Mouse (Mus musculus) thymus, postnatal 25 days (tissue): Measurements from ENCODE around the gene Kif28.
"Not testable (repeated sequence)": the region's sequence is repeated elsewhere in the genome, so short reads cannot be mapped to it uniquely, and the experiment has no call there.

Experiments used
- DNase-seq: peaks from one replicate; pipeline ENCODE4 v3.0.0; 2022

Kif28 gene

DNA sequence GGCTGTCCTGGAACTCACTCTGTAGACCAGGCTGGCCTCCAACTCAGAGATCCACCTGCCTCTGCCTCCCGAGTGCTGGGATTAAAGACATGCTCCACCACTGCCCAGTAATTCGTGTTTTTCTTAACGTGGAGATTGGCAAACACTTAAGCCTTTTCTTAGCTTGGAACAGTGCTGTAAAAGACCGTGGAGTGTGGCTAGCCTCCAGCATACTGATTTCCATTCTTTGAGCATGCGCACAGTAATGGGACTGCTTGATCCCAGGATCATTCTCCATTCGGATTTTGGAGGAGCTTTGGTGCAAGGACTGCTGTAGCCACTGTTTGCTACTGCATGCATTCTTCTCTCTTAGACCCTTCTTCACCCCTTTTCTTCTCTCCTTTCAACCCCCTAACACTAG lies 55.6 kb downstream of the Kif28 start:
- DNase-seq = no peak

DNA sequence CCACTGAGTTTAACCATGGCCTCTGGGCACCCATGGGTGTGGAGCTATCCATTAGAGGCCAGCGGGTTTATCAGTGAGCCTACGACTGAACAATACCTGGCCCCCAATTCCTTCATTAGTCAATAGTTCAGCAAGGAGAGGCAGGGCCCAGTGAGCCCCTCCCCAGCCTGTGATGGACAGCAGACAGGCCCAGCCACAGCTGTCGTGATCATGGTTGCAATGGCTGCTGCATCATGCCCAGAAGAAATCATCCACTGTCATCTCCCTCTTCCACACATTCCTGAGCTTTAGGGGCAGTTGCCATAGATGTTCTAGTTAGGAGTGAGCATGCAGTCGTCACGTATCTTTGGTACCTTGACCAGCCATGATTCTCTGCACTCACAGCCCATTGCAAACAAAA lies 56.2 kb downstream of the Kif28 start:
- no peak for DNase-seq

- no peak for DNase-seq
Measured at GRCm38 (mm10) chr1:179688415-179688814, 56.7 kb downstream of the Kif28 start.

GRCm38 (mm10) chr1:179687966-179688365 lies 57.1 kb downstream of the Kif28 start:
- DNase-seq = no peak

DNA sequence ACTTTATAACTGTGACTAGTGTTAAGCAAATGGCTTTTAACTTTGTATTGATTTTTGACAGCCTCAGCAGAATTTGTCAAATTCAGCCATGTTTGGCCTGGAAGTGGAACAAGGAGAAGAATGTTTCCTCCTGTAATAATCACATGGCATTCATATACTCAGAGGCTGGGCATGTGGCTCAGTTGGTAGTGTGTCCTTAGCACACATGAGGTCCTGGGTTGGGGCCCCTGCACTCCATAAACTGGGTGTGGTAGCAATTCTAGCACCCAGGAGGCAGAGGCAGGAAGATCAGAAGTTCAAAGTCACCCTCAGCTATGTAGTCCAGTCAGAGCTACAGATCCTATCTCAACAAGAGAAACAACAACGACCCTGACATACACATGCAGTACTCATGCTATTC lies 57.8 kb downstream of the Kif28 start:
- no peak for DNase-seq

- DNase-seq = no peak
Measured at GRCm38 (mm10) chr1:179686781-179687180, 58.3 kb downstream of the Kif28 start.

DNA sequence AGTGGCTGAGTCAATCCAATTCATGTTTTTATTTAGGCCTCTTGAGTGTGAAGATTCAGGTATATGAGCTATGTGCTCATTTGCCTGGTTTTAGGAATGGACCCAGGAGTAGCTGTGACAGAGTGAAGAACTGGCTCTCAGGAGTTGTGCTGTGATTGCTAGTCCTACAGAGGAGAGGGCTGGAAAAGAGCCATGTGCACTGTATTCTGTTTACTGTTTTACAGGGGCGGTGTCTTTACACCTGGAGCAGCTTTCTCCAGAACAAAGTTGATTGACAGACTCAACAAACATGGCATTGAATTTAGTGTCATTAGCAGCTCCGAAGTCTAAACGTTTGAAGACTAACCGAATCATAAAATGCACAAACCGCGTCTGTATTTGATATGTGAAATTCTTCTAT lies 58.7 kb downstream of the Kif28 start:
- DNase-seq = no peak

DNA sequence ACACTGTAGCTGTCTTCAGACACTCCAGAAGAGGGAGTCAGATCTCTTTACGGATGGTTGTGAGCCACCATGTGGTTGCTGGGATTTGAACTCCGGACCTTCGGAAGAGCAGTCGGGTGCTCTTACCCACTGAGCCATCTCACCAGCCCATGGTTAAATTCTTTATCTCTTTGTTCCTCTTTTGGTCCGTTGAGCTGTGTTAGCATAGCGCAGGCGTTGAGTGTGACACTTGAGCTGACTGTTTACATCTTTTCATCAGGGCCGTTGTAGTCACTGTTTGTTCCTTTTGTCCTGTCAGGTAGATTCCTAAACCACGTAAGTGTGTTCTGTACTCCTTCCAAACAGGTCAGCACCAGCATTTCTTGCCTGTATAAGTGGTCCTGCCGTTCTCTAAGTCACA lies 62.3 kb downstream of the Kif28 start:
- not testable (repeated sequence) for DNase-seq

GRCm38 (mm10) chr1:179679326-179679725 lies 65.7 kb downstream of the Kif28 start:
- no peak for DNase-seq

DNA sequence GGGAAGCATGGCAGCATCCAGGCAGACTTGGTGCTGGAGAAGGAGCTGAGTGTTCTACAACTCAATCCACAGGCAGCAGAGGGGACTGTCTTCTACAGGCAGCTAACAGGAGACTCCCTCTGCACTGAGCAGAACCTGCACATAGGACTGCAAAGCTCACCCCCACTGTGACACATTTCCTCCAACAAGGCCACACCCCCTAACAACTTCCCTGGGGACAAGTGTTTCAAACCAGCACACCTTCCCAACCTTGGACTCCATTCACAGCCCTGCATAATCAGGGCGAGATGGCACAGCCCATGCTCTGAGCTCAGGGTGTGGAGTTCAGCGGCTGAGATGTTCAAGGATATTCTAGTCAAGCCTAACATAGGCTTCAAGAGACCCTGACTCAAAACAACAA lies 68.0 kb downstream of the Kif28 start:
- DNase-seq = no peak

DNA sequence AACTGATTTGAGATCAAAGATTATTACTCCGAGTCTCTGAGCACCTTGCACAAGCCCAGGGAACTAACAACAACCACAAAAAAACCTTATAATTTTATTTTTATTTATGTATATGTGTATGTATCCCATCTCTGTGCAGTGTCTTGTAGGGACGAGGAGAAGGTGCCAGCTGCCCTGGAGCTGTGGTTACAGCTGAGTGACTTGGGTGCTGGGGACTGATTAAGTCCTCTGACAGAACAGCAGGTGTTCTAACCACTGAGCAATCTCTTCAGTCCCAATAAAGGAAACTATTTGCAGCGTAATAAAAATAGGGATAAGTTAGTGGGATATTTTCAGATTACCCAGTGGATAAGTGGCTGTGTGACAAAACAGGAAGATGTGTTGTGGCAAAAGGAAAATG lies 70.7 kb downstream of the Kif28 start:
- no peak for DNase-seq

GRCm38 (mm10) chr1:179668836-179669537 lies 76.1 kb downstream of the Kif28 start:
- no peak for DNase-seq

- peak; percentile 80 for DNase-seq
Measured at GRCm38 (mm10) chr1:179668013-179668805, 76.9 kb downstream of the Kif28 start, which contains the start of gene Sccpdh. Gene Sccpdh, plus strand, starts transcription at chr1:179668210.

DNA sequence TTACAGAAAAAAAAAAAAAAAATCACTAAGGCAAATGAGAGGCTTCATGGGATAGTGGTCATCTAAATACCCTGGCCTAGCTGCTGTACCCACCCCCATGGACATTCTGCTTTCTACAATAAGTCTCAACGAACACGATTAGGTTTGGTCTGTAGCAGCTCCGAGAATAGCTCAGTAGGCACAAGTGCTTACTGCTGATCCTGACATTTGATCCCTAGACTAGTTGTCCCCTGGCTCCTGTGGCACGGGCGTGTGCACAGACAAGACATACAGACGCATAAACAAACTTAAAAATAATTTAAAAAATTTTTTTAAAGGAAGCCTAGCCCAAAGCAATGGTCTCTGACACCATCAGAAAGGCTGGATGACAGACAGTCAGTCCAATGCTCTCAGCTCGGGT lies 77.6 kb downstream of the Kif28 start:
- DNase-seq = no peak

DNA sequence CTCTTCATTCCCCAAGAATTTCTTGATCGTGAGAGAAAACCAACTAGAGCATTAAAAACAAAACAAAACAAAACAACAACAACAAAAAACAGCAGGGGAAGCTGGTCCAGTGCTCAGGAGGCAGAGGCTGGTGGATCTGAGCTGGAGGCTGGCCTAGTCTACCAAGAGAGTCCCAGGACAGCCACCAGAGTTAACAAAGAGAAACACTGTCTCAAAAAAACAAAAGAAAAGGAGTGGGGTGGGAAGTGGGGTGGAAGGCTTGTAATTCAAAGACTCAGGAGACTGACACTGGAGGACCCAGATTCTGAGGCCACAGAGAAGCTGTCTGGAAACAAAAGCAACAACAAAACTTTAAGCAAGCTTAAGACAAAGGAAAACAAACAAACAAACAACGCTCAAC lies 78.1 kb downstream of the Kif28 start:
- no peak for DNase-seq

DNA sequence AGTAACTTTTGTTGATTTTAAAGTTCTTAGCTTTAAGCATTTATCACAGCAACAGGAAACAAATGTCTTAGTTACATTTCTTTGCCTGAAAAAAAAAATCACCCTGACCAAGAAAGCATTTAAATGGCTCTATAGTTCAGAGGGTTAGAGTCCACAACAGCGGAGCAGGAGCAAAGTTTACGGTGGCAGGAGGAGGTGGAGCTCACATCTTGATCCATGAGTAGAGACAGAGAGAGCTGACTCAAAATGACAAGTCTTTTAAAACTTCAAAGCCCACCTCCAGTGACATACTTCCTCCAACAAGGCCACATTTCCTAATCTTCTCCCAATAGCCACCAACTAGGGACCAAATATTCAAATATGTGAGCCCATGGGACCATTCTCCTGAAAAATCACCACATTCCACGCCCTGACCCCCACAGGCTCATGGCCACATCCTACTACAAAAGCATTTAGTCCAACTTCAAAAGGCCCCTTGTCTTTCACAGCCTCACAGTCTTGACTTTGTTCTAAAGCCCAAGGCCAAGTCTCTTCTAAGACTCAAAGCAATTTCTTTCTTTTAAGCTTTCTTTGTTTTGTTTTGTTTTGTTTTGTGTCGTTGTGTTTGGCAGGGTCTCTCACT lies 80.7 kb downstream of the Kif28 start:
- DNase-seq = no peak

DNA sequence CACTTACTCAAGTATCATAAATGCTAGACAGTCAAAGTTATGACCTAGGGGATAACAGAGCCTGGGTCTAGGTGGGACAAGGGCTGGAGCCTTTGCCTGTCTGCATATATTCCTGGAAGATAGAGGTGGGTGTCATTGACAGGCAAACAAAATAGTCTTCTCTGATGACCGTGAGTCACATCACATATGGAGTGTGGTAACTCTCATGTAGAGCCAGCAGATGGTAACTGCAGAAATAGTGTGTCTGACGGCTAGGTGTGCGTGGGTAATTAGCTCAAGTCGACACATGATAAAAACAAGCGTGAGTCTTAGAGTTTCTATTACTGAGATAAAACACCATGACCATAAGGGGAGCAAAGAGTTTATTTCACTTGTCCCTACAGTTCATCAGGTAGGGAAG lies 82.0 kb downstream of the Kif28 start:
- no peak for DNase-seq

- no peak for DNase-seq
Measured at GRCm38 (mm10) chr1:179651224-179651623, 93.8 kb downstream of the Kif28 start.

DNA sequence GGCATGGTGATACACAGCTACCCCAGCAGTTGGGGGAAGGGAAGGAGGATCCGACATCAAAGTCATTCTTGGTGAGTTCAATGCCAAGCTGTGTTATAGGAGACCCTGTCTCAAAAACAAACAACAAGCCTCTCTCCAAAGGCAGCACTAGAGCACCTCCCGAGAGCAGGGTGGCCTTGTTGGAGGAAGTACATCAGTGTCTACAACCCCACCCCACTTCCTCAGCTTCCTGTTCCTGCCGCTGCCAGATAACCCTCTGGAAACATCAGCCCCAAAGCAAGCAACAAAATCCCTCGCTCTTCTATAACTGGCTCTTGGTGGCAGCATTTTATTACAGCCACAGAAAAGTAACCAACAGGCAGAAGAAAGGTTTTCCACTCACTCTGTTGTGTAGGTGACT lies 94.8 kb downstream of the Kif28 start:
- no peak for DNase-seq

- no peak for DNase-seq
Measured at GRCm38 (mm10) chr1:179649324-179649723, 95.7 kb downstream of the Kif28 start.

DNA sequence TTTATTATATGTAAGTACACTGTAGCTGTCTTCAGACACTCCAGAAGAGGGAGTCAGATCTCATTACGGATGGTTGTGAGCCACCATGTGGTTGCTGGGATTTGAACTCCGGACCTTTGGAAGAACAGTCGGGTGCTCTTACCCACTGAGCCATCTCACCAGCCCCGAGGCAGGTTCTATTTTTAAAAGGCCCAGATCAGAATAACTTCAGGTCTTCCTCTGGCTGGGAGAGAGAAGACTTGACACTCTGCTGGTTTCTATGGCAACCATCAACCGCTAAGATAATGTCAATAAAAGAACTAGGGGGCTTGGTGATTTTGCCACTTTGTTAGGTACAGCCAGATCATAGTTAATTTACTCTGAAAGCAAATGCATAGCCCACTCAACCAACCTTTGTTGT lies 96.4 kb downstream of the Kif28 start:
- not testable (repeated sequence) for DNase-seq

- DNase-seq = no peak
Measured at GRCm38 (mm10) chr1:179645980-179646268, 99.1 kb downstream of the Kif28 start.
